Mouse (Mus musculus): ENCODE measurements around the gene Lekr1.

Gene Lekr1

GRCm38 (mm10) chr3:65656902-65657660, 8.9 kb upstream of the Lekr1 start:
- no peak for DNase-seq (ENCODE audit: low spot score)

- no peak for DNase-seq (ENCODE audit: low spot score)
Measured at GRCm38 (mm10) chr3:65658081-65658612, 7.9 kb upstream of the Lekr1 start.

DNA sequence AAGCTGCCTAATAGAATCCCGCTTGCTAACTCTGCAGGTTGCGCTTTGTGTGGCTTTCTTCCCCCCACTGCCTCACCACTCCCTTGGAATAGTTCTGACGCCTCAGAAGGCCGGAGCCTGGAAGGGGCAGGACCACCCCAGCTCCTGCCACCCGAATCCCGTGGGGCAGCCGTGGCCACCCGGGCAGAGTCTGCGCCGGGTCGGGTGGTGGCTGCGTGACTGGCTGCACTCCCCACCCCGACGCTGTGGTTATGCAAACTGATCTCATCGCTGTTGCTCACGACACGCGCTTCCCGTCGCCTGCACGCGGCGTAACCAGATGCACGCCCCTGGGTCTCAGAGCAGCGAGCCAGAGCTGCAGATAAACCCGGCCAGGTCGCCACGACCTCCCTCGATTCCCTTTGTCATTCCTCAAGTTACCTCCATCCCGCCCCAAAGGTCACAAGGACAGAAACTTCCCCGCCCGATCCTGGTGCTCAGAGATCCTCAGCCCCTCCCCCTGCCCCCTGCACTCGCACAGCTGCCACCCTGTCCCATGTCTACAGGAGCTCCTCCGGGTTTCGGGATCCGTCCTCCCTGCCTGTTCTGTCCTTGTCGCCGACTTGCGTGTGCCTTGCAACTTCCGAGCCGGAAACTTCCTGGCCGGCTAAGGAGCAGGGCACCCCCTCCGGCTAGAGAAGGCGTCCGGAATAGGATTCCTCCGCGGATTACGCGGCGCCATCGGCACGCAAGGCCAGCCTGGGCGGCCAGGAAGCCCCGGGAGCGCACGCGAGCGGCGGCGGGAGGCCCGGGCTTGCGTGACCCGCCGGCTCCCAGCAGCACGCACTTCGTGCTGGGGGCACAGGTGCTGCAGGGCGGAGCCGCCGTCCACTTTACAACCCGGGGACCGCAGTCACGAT, 7.1 kb upstream of the Lekr1 start:
- peak; percentile 75 for DNase-seq (ENCODE audit: low spot score)

- no peak for DNase-seq (ENCODE audit: low spot score)
Measured at GRCm38 (mm10) chr3:65659620-65659932, 6.5 kb upstream of the Lekr1 start.

GRCm38 (mm10) chr3:65660336-65660735, 5.7 kb upstream of the Lekr1 start:
- no peak for DNase-seq (ENCODE audit: low spot score)

GRCm38 (mm10) chr3:65661731-65662130, 4.3 kb upstream of the Lekr1 start:
- no peak for DNase-seq (ENCODE audit: low spot score)

DNA sequence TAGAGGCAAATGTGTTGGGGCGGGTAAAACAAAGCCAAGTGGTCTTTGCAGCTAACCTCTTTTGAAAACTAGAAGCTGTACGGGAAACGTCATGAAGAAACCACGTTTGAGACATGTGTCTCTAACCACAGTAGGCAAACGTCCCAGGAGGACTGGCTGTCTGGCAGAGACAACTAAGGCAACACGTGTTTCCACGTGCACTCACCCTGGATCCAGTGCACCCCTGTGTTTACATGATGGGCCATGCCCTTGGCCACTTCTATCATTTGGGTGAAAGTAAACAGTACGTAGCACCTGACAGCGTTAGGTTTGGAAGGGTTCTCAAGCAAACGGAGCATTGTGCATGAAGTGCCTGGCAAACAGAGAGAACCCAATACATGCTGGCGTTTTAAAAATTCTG, 2.9 kb upstream of the Lekr1 start:
- DNase-seq (ENCODE audit: low spot score), result no peak

DNA sequence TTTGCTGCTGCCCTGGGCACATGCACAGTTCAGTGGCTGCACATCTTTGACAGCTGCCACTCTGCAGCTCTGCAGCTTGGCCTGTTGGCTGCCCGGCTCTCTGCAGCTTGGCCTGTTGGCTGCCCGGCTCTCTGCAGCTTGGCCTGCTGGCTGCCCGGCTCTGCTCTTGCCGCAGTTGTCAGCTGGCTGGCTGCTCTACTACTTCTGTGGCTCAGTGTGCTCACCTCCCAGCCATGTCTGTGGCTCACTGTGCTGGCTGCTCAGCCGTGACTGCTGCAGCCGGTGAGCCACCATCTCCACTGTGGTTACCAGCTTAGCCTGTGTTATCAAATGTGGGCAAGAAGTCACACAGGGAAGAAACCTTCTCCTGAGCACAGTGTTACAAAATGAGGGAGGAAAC, 4.2 kb downstream of the Lekr1 start:
- DNase-seq (ENCODE audit: low spot score), result no peak

DNA sequence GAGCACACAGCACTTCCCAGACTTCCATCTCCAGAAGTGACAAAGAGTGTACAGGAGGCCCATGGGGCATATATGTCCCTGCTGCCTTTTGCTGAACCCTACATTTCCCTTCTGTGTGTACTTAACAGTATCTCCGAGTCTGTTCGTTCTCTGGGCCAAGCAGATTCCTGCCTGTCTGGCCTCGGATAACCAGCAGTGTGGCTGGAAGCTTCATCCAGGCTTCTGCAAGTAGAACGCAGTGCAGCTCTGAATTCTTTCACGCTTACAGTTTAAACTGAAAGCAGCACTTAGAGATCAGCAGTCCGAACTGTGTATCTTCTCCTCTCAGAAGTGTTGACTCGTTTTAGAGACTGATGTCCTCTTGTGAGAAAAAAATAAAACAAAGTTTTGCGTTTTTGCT, 7.7 kb downstream of the Lekr1 start:
- no peak for DNase-seq (ENCODE audit: low spot score)

DNA sequence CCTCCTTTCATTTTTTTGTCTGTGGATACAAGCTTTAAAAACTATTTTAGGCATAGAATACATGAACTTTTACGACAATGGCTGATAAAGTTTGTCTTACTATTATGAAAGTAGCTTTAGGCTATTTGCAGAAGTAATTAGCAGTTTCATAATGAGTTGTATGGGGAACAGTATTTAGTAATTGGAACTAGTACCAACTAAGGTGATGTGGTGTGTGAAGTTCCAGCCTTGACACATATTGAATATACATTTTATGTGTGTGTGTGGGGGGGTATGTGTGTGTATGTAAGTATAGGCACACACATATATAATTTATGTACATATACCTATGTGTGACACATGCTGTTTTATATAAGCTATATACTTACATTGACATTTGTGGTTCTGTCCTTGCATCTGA, 14.6 kb downstream of the Lekr1 start:
- no peak for DNase-seq (ENCODE audit: low spot score)

DNA sequence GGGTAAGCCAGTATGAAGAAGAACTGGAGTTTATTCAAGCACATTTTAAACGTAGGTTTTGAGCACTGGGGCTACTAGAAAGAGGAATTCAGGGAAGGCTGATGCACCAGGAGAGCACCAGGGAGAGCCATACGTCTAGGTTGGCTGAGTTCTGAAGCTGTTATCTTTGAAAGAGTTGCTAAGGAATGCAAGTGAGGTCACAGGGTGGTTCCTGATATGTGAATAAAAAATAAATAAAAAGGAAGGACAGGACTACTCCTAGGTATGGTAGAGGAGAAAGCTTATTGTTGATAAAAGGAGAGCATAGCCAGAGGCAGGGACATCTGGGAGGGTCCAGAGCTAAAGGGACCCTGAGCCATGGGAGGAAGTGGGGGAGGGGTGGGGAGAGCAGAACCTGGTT, 23.7 kb downstream of the Lekr1 start:
- no peak for DNase-seq (ENCODE audit: low spot score)

- no peak for DNase-seq (ENCODE audit: low spot score)
Measured at GRCm38 (mm10) chr3:65690850-65691249, 24.8 kb downstream of the Lekr1 start.

- no peak for DNase-seq (ENCODE audit: low spot score)
Measured at GRCm38 (mm10) chr3:65699704-65700103, 33.7 kb downstream of the Lekr1 start.

GRCm38 (mm10) chr3:65714372-65714771, 48.3 kb downstream of the Lekr1 start:
- DNase-seq (ENCODE audit: low spot score), result no peak

DNA sequence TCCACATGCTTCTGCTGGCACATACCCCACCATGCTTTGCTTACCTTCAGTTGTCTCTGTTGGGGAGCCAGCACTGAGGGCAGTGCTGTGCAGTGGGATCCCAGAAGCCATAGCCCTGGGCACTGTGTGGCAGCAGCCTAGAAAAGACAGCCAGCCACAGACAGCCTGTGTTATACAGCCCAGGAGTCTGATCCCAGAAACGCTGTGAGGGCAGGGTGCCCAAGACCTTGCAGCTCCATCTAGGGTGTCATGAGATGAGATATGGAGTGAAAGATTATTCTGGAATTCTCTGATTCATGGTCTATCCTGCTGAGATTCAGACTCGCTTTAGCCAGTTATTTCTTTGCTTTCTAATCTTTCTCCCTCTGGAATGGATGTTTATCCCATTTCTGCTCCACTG, 51.4 kb downstream of the Lekr1 start:
- no peak for DNase-seq (ENCODE audit: low spot score)

GRCm38 (mm10) chr3:65722897-65723296, 56.9 kb downstream of the Lekr1 start:
- DNase-seq (ENCODE audit: low spot score), result no peak

DNA sequence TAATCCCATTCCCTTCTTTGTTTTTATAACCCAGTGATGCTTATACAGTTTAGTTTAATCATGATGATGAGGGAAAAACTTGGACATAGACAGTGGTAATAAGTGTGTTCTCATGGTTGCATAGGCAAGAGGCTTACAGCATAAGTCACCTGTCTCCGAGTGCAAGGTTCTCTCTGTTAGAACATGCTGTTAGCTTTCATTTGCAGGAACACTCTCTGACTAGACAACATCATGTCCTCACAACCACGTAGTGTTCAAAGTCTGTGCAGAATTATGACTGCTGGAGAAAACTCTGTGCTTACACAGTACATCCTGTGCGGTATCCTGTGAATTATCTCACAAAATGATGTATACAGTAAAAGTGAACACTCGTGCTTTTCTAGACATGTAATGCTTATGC, 57.6 kb downstream of the Lekr1 start:
- DNase-seq (ENCODE audit: low spot score), result no peak

DNA sequence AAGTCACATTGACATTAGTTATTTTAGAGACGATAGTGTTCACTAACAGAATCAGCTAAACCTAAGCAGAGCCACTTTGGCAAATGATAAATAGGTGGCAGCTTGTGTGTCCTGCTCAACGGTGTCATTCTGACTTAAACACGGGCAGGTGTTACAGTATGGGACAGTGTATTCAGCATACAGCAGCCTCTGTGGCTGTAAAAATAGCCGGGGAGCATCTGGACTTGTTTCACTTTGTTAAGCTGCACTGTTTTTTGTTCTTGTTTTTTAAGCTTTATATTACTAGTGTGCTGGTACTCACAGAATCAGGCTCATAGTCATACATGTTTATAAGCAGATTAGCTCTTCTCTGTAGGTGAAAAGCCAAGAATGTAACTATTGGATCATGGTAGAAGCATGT, 71.8 kb downstream of the Lekr1 start:
- DNase-seq (ENCODE audit: low spot score), result no peak

DNA sequence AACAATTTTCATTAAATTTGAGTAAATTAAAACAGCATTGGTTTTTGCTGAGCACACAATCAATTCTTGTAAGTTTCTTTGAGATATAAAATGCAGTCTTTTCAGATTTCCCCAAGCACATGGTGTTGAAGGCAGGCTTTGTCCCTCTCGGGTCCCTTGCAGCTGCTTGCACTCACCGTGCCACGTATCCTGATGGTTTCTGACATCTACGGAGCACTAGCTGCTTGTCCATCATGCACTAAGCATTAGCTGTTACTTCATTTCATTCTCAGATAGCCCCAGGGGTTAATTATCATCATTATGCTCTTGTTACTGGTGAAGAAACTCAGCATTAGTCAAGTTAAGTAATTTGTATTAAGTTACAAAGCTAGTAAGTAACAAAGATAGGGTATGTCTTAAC, 78.9 kb downstream of the Lekr1 start:
- DNase-seq (ENCODE audit: low spot score), result no peak

GRCm38 (mm10) chr3:65764511-65765508, 98.8 kb downstream of the Lekr1 start:
- DNase-seq (ENCODE audit: low spot score), result no peak

- no peak for DNase-seq (ENCODE audit: low spot score)
Measured at GRCm38 (mm10) chr3:65766387-65766786, 100.4 kb downstream of the Lekr1 start.
